Mouse (Mus musculus) c-Kit-positive CD71-positive TER-119-positive erythroid progenitor cells, embryonic 14.5 days (primary cell): Measurements from ENCODE around the gene Myh14.

Experiments
- DNase-seq: peaks from one replicate; pipeline ENCODE4 v3.0.0-alpha.2; 2013; ENCODE audit warnings: low spot score

Myh14 gene

DNA sequence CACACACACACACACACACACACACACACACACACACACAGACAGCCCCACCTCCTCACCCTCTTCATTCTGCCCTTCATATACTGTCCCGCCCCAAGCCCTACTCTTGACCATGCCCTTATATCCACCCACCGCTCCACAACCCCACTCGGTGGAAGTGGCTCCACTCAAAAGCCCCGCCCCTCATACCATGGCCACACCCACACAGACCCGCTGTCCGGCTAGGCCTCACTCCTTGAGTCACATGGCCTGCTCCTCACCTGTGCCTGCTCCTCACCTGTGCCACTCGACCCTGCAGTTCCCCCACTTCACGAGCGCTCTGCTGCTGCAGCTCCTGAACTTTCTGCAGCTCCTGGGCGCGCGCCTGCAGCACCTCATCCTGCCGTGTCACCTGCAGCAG is 40.2 kb downstream of the Myh14 start:
- no peak for DNase-seq

DNA sequence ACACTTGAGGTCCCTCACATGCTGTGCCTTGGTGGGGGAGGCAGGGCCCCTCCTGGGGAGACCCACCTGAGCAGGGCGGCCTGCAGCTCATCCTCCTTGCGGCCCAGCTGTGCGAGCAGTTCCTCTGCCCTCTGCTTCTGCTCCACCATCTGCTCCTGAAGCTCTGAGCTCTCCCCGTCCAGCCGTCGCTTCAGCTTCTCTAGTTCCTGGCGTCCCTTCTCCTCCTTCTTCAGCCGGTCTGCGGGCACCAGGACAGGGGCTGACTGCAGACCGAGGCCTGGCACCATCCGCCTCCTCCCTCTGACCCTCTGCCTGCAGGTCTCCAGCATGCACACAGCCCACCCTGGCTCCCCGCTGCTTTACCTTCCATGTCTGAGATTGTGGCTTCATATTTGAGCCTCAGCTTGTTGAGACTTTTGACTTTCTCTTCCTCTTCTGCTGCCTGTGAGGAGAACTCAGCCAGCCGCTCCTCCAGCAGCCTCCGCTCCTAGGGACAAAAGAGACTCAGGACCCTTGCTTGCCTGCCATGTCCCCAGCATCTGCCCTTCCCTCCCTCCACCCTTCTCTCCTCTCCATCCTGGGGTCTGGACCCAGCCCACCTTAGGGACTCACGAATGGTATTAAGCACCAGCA is 42.1 kb downstream of the Myh14 start:
- no peak for DNase-seq

DNA sequence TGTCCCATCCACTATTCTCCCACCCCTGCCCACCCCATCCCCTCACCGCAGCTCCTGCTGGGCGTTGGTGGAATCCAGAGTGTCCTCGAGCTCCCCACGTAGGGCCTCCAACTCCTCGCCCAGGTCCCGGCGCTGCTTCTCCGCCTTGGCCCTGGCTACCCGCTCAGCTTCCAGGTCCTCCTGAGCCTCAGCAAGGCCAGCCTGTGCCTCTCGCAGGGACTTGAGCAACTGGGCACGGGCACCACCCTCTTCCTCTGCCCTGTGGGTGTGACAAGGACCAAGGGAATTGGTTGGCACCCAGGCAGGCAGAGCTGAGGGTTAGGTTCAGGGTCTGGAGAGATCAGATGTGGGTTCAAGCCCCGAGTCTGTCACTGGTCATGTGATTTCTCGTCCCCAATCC is 43.7 kb downstream of the Myh14 start:
- no peak for DNase-seq

- DNase-seq = no peak
Observed at GRCm38 (mm10) chr7:44626068-44626385, 44.6 kb downstream of the Myh14 start.

DNA sequence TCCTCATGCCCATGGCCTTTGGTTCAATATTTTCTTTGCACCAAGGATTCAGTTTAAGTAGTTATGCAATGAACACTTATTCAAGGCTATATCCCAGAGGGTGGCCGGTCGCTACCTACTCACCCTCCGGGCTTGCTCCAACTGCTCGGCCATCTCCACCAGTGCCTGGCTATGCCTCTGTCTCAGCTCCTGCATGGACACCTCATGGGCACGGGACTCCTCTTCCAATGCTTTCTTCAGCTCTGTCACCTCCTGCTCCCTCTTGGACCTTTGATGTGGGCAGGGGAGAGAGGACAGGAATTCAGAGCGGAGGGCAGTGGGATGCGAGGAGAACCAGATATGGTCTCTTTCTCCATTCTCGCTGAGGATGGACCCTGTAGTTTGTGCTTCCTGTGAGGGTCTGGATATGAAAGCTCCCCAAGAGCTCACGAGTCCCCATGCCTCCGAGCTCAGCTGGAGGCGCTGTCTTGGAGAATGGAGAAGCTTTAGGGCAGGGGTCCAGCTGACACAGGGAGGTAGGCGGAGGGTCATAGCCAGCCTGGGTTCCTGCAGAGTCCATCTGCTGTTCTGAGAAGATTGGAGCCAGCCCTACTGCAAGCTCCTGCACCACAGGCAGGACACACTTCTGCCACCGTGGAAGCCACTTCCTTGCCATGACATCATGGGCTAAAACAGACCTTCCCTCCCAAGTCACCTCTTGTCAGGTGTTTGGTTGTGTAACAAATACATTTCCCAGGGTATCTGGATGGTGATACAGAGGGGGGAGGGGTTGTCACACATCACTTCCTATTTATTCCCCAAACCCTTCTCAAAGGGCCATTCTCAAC is 45.2 kb downstream of the Myh14 start:
- no peak for DNase-seq

DNA sequence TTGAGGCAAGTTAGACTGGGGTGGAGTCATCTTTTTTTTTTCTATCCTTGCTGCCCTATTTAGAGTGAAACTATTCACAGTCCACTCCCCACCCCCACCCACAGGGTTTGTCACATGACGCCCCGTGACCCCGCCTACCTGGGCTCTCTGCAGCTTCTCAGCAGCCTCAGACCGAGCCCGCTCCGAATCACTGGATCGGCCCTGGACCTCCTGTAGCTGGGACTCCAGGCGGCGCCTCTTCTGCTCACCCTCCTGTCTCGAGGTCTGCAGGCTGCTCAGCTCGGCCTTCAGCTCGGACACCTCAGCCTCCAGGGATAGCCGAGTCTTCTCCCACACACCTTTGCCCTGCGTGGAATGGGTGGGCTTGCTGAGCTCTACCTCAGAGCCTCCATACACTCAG is 45.8 kb downstream of the Myh14 start:
- no peak for DNase-seq

DNA sequence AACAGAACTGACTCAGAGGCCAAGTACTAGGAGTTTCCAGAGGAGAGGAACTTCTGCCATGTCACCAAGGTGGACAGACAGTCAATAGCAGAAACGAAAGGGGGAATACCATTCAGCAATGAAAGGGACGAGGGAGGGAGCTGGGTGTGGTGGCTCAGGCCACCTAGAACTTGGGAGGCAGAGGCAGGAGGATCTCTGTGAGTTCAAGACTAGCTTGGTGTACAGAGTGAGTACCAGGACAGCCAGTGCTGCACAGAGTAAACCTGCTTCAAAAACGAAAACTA is 46.2 kb downstream of the Myh14 start:
- no peak for DNase-seq

DNA sequence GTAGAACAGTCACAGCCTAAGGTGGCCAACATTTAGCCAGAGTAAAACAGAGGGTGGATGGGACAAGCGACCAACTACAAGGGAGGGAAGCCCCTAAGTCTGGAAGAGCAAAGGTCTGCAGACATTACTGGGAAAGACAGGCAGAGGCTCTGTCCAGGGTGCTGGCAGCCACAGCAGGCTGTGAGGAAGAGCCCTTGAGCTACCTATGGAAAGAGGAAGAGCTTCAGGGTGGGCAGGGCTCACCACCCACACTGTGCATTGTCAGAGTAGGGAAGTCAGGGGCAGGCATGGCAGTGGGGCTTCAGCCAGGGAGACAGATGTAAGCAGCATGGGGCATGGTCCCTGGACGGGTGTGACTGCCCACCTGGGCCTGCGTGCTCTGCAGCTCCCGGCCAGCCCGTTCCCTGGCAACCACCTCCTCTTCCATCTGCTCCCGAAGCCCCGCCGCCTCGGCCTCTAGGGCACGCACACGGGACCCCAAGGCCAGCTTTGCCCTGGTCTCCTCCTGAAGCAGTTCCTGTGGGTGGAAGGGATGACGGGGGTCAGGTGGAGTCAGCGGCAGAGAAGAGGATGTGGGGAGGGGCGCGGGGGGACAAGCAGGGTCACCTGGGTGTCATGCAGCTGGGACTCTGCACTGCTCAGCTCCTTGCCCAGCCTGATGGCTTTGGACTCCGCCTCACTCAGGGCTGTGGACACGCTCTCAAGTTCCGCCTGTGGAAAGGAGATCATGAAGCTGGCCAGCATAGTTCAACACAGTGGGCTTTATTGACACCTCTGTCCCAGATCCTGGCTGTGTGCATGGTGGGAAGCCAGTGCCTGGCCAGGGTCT is 46.7 kb downstream of the Myh14 start:
- no peak for DNase-seq

- no peak for DNase-seq
Observed at GRCm38 (mm10) chr7:44617059-44617458, 53.6 kb downstream of the Myh14 start.

DNA sequence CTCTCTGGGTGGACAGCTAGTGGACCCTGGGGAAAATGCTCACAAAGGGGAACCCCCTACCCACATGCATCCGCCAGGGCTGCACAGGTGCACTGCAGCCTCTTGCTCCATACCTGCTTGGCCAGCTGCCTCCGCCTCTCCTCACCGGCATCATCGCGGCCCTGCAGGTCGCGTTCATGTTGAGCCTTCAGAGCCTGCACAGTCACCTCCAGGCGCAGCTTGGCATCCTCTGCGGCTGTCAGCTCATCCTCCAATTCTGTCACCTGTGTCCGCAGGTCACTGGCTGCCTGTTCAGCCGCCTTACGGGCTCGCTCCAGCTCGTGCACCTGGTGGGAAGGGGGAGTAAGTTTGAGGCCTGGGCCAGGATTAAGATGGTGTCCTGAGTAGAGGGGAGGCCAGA is 54.7 kb downstream of the Myh14 start:
- DNase-seq = no peak

- DNase-seq = no peak
Observed at GRCm38 (mm10) chr7:44615309-44615708, 55.3 kb downstream of the Myh14 start.

DNA sequence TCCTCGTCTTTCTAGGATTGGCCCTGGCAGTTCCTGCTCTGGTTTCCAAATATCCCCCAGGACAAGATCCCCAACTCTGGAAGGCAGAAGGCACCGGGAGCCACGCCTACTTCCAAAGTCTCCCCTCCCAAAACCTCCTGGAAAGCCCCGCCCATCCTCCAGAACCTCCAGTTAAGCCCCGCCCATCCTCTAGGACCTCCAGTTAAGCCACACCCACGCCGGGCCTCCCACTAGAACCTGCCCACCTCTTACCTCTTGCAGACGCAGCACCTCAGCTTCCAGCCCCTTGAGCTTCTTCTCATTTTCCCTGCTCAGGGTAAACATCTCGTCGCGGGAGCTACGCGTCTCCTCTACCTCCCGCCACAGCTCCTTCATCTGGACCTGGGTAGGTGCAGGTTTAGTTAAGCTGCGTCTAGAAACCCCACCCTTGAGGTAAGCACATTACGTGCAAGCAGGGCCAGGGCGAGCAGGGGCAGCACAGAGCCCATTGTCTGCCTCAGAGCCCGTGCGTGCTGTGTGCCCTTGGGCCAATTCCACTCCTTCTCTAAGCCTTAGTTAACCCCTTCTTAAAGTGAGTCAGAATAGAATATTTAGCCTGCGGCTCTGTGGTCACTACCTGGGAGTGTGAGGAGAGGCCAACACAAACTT is 56.5 kb downstream of the Myh14 start:
- DNase-seq = no peak

- DNase-seq = no peak
Observed at GRCm38 (mm10) chr7:44612192-44612591, 58.5 kb downstream of the Myh14 start.

DNA sequence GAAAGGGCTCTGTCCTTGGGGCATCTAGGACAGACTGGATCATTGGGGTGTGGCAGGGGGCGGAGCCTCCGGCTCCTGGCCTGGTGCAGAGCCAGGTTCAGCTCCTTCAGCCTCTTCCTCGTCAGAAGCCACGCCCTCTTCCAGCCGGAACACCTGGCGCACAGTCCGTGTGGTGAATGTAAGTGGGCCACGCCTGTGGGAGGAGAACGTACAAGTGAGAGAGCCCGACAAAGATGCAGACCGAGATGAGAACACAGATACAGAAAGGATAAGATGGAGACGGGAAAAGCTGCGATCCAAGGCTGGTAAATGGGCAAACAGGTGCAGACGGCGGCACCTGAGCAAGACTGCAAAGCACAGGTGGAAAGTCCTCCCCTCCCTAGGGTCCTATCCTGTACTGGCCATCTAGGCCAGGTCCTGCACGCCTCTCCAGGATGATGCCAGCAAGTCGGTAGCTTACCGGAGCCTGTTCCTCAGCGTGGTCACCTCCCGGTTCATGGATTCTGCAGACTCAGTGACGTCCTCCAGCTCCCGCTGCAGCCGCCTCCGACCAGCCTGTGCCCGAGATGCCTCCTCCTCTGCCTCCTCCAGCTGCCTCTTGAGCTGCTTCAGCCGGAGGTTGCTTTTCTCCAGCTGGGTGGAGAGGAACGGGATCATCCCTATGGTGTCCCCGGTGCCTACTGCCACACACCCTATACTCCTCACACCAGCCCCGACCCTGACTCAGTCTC is 64.3 kb downstream of the Myh14 start:
- DNase-seq = no peak

GRCm38 (mm10) chr7:44605436-44605835 is 65.2 kb downstream of the Myh14 start:
- no peak for DNase-seq

- no peak for DNase-seq
Observed at GRCm38 (mm10) chr7:44604619-44605018, 66.0 kb downstream of the Myh14 start.

DNA sequence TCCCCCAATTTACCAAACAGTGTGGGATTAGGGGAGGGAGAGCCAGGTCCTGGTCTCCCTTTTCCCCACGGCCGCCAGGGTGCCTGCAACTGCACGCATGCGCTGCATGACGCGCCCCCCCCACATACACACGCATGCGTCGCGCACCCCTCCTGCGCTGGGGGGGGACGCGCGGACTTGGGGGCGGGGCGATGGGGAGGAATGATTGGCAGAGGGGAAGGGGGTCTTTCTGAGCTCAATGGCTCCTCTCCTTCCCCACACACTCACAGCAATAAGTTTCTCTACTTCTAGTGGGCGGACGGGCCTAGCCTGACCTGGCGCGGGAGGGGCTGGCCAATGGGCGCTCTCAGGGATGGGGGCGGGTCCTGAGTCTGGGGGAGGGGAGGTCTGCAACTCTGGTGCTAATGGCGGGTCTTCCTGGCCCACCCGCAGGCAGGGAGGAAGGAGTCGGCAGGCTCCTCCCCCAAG is 66.5 kb downstream of the Myh14 start:
- DNase-seq = no peak

DNA sequence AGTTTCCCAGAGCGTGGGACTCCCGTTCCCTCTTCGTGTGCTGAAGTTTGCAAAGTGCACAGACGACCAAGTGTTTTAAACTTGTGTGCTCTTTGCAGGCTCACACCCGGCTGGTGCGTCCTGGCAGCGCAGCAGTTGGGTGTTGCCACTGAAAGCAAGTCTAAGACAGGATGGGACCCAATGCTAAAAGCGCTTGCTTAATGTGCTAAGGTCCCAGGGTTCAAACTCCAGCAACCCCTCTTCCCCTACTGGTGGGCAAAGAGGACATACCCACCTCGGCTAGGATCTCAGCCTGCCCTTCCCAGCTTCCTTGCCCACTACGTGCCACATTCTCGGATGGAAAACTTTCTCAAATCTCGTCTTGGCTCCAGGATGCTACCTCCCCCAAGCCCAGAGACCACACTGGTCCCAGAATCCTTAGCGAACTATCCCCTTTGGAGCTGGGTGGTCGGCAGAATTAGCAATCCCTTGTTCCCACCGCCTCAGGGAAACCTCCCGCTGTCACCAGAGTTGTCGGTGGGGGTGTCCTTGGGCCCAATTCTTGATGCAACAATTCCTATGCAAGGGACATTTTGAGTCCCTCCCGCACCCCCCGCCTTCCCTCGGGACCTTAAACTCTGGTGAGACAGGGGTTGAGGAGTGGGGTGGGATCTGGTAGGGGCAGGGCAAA is 67.3 kb downstream of the Myh14 start:
- no peak for DNase-seq

- DNase-seq = no peak
Observed at GRCm38 (mm10) chr7:44602443-44602842, 68.2 kb downstream of the Myh14 start.

DNA sequence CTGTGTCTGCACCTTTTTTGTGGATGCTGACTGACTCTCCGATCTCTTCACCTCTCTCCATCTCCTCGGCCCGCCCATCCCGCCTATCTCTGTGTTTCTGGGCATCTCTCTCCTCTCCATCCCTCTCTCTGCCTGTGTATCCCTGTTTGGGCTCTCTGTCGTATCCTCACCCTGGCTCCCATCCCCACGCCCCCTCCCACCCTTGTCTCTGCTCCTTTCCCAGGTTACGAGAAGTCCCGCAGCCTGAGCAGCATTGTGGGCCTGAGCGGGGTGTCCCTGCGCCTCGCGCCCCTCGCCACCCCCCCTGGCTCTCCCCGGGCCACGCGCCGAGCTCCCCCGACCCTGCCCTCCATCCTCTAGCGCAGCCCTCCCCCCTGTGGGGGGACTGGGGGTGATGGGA is 69.0 kb downstream of the Myh14 start:
- DNase-seq = no peak

DNA sequence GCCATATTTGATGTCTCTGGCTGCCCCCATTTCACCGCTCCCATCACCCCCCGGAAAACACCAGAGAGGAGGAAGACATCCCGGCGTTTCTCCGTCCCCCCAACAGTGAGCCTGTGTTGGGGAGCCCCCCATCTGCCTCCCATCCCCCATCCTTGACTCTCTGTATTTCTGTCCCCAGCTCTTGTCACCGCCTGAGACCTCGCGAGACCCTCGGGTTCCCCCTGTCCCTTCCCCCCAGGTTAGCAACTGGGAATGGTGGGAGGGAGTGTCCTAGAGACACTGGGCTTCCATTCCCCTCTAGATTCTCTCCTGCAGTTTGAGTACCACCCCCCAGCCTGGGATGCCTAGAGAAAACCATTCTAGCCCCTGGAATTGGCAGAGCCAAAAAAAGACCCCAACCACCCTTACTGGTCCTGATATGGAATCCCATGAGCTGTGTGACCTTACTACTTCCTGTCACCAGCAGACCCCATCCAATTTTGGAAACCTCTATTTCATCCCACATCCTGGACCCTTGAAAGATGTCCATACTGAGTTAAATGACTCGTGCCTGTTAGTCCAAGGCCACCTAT is 69.9 kb downstream of the Myh14 start:
- no peak for DNase-seq
